Comparison of ENCODE assay signal across 8 mouse cellular contexts in the genomic region with DNA sequence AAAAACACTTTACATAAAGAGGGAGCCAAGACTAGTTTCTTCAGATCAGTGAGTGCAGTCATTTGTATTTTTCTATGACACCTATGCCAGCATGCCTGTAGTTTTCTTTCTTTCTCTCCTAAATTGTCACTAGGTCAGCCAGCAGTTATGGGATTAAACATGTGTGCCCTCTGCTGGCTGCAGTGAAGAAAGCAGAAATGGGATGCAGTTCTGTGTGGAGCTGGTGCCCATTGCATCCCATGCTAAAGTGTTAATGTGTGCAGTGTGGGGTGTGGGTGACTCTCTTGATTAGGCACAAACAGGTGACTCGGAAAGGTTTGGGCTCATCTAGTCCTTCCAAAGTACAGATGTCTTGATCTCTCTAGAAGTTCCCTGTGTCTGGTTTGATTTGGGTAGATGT. TPM values are rescaled to one million over a fixed set of nuclear protein-coding genes. Genes with fewer than 3 reads are reported as not detected.
DNase-seq lines count a peak whose midpoint lies in the region; ATAC-seq and TF ChIP-seq lines count a peak whose summit lies in the region.

No protein-coding gene starts in this region.

- H3K27ac ChIP-seq in forebrain, embryonic 14.5 days (ENCODE audit: low read depth, low read length): no peak overlapping the region
- no peak overlapping the region for H3K27ac ChIP-seq in forebrain, embryonic 16.5 days (ENCODE audit: low read length)
- no peak overlapping the region for H3K27ac ChIP-seq in midbrain, postnatal 0 days (ENCODE audit: low read depth, low read length)

- DNase-seq in forebrain, embryonic 14.5 days (ENCODE audit: low spot score): peak; percentile 61
- DNase-seq in ovary, postnatal 14 days (ENCODE audit: low spot score): peak; percentile 21
- DNase-seq in ovary, postnatal 36 days (ENCODE audit: low spot score): no peak
- DNase-seq in c-Kit-positive CD71-positive TER-119-negative erythroid progenitor cells, embryonic 14.5 days (ENCODE audit: low read depth): peak; percentile 33
- peak; percentile 26 for DNase-seq in layer of hippocampus, adult 11-12 months (ENCODE audit: low spot score)
- peak; percentile 67 for DNase-seq in midbrain, postnatal 0 days (ENCODE audit: low spot score)
- no peak for DNase-seq in ovary, postnatal 10 days (ENCODE audit: low spot score)

- no peak for ATAC-seq in forebrain, embryonic 14.5 days
- no peak for ATAC-seq in forebrain, embryonic 16.5 days
- no peak for ATAC-seq in midbrain, postnatal 0 days (ENCODE audit: low FRiP score)

- TF ChIP-seq CTCF in midbrain, postnatal 0 days (IDR thresholded peaks at IDR 0.05): peak; percentile 88

- no peak overlapping the region for H3K4me3 ChIP-seq in forebrain, embryonic 14.5 days (ENCODE audit: low read depth, low read length)
- no peak overlapping the region for H3K4me3 ChIP-seq in forebrain, embryonic 16.5 days (replicated peaks; ENCODE audit: low read length)
- H3K4me3 ChIP-seq in midbrain, postnatal 0 days (ENCODE audit: low read depth, low read length): no peak overlapping the region

- no peaks in the 10 kb centered on the region for H3K4me1 ChIP-seq in forebrain, embryonic 14.5 days (ENCODE audit: control insufficient read depth, insufficient read depth, low read length)
- no peaks in the 10 kb centered on the region for H3K4me1 ChIP-seq in forebrain, embryonic 16.5 days (replicated peaks; ENCODE audit: control insufficient read depth, insufficient read depth, low read length)
- no peaks in the 10 kb centered on the region for H3K4me1 ChIP-seq in midbrain, postnatal 0 days (ENCODE audit: insufficient read depth, low read length)

- no peak overlapping the region for H3K9ac ChIP-seq in forebrain, embryonic 14.5 days (ENCODE audit: low read length)
- no peak overlapping the region for H3K9ac ChIP-seq in forebrain, embryonic 16.5 days (replicated peaks; ENCODE audit: low read depth, low read length)
- H3K9ac ChIP-seq in midbrain, postnatal 0 days (replicated peaks; ENCODE audit: low read length, poor library complexity, severe bottlenecking): no peak overlapping the region

- no peaks in the 10 kb centered on the region for H3K9me3 ChIP-seq in forebrain, embryonic 14.5 days (replicated peaks; ENCODE audit: control insufficient read depth, low read length)
- no peaks in the 10 kb centered on the region for H3K9me3 ChIP-seq in forebrain, embryonic 16.5 days (ENCODE audit: control insufficient read depth, low read length)
- no peaks in the 10 kb centered on the region for H3K9me3 ChIP-seq in midbrain, postnatal 0 days (ENCODE audit: low read length)

- no peak overlapping the region for H3K4me2 ChIP-seq in forebrain, embryonic 14.5 days (ENCODE audit: low read length)
- H3K4me2 ChIP-seq in forebrain, embryonic 16.5 days (ENCODE audit: low read length): no peak overlapping the region
- no peak overlapping the region for H3K4me2 ChIP-seq in midbrain, postnatal 0 days (ENCODE audit: low read depth, low read length, poor library complexity, severe bottlenecking)

- H3K36me3 ChIP-seq in forebrain, embryonic 14.5 days (ENCODE audit: control insufficient read depth, insufficient read depth, low read length): peaks cover 25% of the 10 kb centered on the region
- peaks cover 3% of the 10 kb centered on the region; the same call in 1 of the 2 replicates for H3K36me3 ChIP-seq in forebrain, embryonic 16.5 days (ENCODE audit: control insufficient read depth, insufficient read depth)
- peaks cover 21% of the 10 kb centered on the region for H3K36me3 ChIP-seq in midbrain, postnatal 0 days (ENCODE audit: insufficient read depth, low read length)

- WGBS in forebrain, embryonic 14.5 days: 76% methylated on average over 1 of the region's 1 CpGs
- WGBS in forebrain, embryonic 16.5 days: 88% methylated on average over 1 of the region's 1 CpGs
- 72% methylated on average over 1 of the region's 1 CpGs for WGBS in midbrain, postnatal 0 days

- H3K27me3 ChIP-seq in forebrain, embryonic 14.5 days (replicated peaks; ENCODE audit: control insufficient read depth, insufficient read depth, low read length): no peaks in the 10 kb centered on the region
- H3K27me3 ChIP-seq in forebrain, embryonic 16.5 days (replicated peaks; ENCODE audit: control insufficient read depth, insufficient read depth, low read length): no peaks in the 10 kb centered on the region
- H3K27me3 ChIP-seq in midbrain, postnatal 0 days (ENCODE audit: insufficient read depth, low read length): no peaks in the 10 kb centered on the region

RNA-seq across cellular contexts. Expression of gene Plekhd1, which starts 11.1 kb away (rescaled TPM):
- polyA plus RNA-seq in forebrain, embryonic 14.5 days (2014; fragmentation: Nextera tagmentation; extraction: Ambion mirVana): 0.15 and 0.38 TPM in 2 replicates
- polyA plus RNA-seq in forebrain, embryonic 16.5 days (2015; fragmentation: Nextera tagmentation; extraction: Ambion mirVana): 0.63 and 1.5 TPM in 2 replicates
- 4.9 and 6.6 TPM in 2 replicates for total RNA-seq in midbrain, postnatal 0 days (2014; rRNA removed)
- polyA plus RNA-seq in midbrain, postnatal 0 days (2015; fragmentation: Nextera tagmentation; extraction: Ambion mirVana): 2.9 and 3.3 TPM in 2 replicates

RNA-seq across cellular contexts. Expression of gene Erh, which starts 37.2 kb away (rescaled TPM):
- 254 and 324 TPM in 2 replicates for polyA plus RNA-seq in forebrain, embryonic 14.5 days (2014; fragmentation: Nextera tagmentation; extraction: Ambion mirVana)
- 293 and 335 TPM in 2 replicates for polyA plus RNA-seq in forebrain, embryonic 16.5 days (2015; fragmentation: Nextera tagmentation; extraction: Ambion mirVana)
- 69.5 and 83.4 TPM in 2 replicates for total RNA-seq in midbrain, postnatal 0 days (2014; rRNA removed)
- 281 and 289 TPM in 2 replicates for polyA plus RNA-seq in midbrain, postnatal 0 days (2015; fragmentation: Nextera tagmentation; extraction: Ambion mirVana)

RNA-seq across cellular contexts. Expression of gene Slc39a9, which starts 37.7 kb away (rescaled TPM):
- 22.4 and 28.4 TPM in 2 replicates for polyA plus RNA-seq in forebrain, embryonic 14.5 days (2014; fragmentation: Nextera tagmentation; extraction: Ambion mirVana)
- polyA plus RNA-seq in forebrain, embryonic 16.5 days (2015; fragmentation: Nextera tagmentation; extraction: Ambion mirVana): 29.1 and 30.6 TPM in 2 replicates
- total RNA-seq in midbrain, postnatal 0 days (2014; rRNA removed): 17.6 and 23.9 TPM in 2 replicates
- polyA plus RNA-seq in midbrain, postnatal 0 days (2015; fragmentation: Nextera tagmentation; extraction: Ambion mirVana): 19.3 and 19.7 TPM in 2 replicates

Comparison
In these comparisons a context has a peak if more than half of its experiments do, and no peak if none do; other contexts are left out.
1. DNase-seq: peak in forebrain, embryonic 14.5 days (single experiment), ovary, postnatal 14 days (single experiment), c-Kit-positive CD71-positive TER-119-negative erythroid progenitor cells, embryonic 14.5 days (single experiment), layer of hippocampus, adult 11-12 months (single experiment) and midbrain, postnatal 0 days (single experiment); none in ovary, postnatal 36 days (single experiment) and ovary, postnatal 10 days (single experiment).